Mouse (Mus musculus) cerebellum, postnatal 14 days (tissue): Measurements from ENCODE around the gene Rev1.

ENCODE experiments used
- DNase-seq, 2 experiments: peaks; one replicate each; pipeline ENCODE4 v3.0.0; 2021; ENCODE audit warnings: mixed read lengths in 2 of 2

Rev1 gene

DNA sequence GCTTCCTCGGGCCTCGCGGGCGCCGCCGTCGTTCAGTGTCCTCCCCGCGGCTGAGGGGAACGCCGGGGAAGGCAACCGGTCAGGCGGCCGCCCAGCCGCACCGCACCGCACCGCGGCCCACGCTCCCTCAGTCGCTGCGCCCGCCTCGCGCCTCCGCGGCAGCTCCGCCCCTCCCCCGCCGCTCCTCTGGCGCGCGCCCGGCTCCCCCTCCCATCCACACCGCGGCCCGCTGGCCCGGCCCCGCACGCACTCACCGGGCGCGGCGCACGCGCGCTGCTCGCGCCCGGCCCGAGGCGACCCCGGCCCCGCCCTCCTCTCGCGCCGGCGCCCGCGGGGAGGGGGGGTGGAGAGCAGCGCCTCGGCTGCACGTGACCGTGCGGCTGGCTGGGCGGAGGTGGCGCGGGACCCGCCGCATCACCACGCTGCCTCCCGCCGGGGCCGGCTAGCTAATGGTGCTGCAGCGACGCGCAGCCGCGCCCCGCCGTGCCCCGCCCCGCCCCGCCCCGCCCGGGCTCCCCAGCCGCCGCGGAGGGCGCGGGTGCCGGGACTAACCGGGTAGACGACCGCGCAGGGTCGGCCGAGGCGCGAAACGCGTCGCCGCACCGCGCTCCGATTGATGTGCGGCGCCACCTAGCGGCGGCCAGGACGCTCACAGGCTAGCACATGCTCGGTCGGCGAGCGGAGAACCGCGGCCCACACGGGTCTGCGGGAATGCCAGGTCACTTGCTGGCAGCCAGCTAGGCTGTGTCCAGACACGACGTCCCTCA, at the start of gene Rev1:
Gene Rev1 (minus strand): TSS at position 301 of the 767 bp plus-strand sequence.
- peak; percentile 97 to 98 for DNase-seq

DNA sequence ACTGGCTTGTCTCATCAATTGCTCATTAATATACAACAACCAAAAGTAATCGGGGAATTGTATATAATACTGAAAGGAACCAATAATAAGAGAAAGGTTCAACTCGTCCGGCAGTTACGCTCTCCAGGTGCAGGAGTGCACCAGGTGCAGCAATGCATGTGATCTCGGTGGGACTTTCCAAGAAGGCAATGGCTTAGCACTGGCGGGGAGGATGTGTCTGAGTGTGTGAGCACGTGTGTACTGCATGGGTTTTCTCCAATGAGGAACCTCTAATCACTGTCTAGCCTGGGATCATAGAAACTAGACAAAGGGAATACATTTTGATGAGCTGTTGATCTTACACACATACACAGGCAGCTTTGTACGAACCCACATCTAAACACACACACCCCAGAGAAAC, 49.3 kb upstream of the Rev1 start:
- DNase-seq, result no peak

DNA sequence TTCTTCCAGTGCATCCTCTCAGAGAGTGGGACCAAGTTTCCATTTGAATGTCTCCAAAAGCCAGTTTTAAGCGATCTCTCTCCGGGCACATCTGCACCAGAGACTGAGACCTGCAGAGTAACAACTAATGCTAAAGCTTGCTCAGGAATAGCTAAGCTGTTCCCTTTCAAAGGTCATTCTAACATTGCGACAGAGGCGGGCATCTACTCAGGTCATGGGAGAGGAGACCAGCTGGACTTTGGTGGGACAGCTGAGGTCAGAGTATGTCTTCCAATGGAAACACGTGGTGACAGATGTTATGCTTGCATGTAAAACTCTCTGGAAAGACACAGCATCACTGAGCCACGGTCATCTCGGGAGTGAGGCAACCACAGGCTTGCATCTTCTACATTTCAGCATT, 46.5 kb upstream of the Rev1 start:
- no peak for DNase-seq

DNA sequence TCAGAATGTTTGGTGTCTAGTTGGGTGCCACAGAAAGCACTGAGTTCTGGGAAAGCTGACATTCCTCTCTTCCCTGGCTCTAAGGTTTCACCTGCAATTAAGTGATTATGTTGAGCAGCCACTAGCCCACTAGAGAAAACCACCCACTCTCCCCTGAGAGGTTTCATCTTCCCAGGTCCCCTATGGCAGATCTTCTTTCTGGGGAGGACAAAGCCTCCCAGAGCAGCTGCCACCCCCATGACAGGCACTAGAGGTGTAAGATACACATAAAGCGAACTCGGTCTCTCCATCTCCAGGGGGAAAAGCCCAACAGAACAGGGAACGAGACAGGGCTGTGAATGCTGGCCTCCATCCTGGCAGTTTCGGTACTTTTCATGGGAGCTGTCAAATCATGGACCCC, 42.3 kb upstream of the Rev1 start:
- DNase-seq, result no peak

DNA sequence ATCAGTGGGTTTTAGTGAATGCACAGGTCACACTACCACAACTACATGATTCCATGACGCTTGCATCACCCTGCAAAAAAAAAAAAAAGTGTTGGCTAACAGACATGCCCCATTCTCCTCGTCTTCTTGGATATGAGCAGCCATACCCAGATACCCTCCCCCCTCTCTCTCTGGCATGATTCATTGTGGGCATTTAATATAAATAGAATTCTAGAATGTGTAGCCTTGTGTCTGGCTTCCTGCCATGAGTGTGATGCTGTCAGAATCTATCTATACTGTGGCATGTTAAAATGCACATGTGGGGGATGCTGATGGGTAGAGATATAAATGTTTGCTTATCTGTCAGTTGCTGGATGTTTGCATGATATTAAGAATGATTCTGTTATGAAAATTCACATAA, 36.1 kb upstream of the Rev1 start:
- no peak for DNase-seq

DNA sequence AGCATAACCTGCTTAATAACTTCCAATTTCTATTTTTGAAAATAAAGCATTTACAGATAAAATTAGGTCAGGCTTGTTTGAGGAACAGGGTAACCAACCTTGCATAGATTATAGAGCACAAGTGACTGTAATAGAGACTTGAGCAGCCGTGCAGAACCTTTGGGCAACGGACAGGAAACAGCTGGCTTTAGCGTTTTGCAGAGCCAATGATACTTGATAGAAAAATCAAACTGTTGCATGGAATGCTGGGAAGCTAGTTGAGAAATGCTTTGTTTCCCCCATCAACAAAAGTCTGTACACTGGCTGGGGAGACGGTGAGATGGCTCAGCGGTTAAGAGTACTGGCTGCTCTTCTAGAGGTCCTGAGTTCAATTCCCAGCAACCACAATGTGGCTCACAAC, 20.5 kb upstream of the Rev1 start:
- no peak for DNase-seq

DNA sequence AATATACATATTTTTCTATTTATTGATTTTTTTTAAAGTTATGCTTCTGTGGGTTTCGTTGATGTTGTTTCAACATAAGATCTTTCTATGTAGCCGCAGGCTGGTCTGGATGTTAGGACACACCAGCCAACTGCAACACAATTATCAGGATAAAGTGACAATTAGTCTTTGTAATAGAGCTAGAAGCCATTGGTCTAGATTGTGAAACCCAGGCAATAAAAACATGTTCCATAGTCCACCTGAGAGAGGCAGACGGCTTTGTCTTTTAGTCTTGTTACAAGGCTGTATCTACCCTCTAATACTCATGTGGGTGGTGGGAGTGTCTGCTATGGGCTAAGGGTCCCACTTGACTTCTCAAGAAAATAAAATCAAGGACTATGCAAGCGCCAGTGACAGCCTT, 16.4 kb upstream of the Rev1 start:
- DNase-seq, result no peak

DNA sequence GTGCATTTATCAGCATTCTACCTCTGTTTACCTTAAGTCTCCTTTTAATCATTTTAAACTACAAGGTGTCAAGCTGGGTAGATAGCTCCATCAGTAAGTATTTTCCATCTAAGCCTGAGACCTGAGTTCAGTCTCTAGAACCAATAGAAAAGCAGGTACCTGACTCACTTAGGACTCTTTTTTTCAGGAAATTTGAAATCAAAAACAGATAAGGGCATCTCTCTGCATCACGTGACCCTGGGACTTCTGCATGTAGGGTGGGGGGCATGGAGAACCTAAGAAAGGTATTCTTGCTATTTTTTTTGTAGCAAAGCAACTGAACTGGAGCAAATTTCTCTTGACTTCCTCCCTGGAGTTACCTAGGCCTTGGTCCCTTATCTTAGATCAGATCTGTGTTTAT, 11.8 kb upstream of the Rev1 start:
- DNase-seq, result no peak

DNA sequence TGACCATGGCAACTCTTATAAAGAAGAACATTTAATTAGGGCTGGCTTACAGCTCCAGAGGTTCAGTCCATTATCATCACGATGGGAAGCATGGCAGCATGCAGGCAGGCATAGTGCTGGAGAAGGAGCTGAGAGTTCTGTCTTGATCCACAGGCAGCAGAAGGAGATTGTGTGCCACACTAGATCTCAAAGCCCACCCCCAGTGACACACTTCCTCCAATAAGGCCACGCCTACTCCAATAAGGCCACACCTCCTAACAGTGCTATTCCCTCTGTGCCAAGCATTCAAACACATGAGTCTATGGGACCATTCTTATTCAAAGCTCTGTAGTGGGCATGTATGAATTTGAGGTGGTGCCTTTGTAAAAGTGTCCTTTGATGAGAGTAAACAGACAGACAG, 11.3 kb upstream of the Rev1 start:
- DNase-seq, result no peak

DNA sequence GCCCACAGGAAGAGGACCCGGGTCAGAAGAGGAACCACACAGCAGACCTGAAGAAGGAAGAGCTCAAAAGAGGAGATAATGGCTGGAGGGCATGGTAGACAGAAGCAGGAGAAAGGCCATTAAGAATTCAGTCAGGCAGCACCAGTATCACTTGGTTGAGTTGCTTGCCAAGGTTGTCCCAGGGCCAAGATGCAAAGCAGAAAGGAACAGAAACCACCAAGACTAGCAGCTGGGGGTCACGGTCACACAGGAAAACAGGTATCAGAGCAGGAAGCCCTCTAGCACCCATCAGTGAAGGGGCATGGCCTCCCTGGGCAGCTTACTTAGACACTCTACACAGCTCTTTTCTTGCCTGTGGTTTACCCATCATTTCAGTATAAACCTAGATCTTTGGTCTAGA, 9.8 kb upstream of the Rev1 start:
- DNase-seq, result peak in 1 of 2 experiments; percentile 39

DNA sequence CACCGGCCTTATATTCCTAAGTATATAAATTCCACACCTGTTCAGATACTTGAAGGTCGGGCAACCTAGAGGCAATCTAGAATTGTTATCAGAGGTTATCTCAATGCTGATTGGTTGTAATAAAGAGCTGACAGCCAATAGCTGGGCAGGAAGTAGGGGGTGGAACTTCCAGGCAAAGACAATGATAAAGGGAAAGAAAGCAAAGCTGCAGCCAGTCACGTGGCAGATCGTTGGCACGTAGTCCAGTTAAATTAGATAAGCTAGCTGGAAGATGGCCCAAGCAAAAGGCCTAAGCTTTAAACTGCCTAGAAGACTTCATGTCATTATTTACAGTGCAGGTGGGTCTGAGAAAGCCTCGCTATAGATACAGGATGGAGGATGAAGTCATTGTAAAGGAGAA, 3.3 kb upstream of the Rev1 start:
- no peak for DNase-seq

DNA sequence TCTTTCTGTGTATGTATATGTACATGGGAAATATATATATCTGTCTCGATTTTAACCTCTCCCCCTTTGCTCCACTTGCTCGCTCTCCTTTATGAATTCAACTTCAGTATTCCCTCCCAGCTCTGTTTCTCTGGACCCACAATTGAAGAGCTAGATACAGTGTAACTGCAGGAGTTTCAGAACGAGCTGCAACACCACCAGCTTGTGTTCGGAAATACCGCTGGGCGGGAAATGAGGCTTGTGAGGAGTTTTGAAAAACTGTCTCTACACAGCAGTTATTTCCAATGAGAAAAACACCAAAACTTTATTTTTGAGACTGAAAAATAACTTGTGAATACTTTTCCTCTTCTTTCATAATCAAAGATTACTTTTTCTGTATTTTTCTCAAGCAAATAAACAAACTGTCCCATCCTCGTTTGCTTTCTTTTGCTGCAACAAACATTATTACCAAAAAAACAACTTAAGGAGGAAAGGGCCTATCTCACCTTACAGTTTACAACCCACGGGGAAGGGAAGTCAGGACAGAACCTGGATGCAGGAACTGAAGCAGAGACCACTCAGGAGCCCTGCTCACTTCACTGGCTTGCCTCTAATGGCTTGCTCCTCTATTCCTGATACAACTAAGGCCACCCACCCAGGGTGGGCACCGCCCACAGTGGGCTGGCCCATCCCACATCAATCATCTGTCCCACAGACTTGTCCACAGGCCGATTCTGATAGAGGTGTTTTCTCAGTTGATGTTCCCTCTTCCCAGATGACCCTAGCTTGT, 1.3 kb upstream of the Rev1 start:
- peak in 1 of 2 experiments; percentile 9 for DNase-seq

DNA sequence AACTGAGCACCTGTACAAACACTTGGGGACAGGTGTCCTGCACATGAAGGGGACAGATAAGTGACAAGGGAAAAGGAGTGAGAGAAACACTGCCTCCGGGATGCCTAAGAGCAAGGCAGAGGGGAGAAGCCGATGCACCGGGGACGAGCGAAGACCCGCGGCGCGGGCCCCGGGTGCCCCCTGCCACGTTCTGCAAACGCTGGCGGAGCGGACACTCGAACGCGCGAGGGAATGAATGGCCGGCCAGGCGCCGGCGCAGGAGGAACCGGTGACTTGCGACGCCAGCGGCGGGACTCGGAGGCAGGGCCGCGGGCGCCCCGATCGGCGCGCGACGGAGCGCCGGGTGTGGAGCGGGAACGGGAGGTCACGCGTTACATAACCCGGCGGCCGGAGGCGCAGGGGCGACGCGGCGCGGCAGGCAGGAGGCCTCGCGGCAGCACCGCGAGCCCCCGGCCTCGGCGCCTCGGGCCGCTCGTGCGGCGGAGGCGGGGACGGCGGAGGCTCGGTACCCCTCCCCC, 623 bp downstream of the Rev1 start:
- peak; percentile 71 to 75 for DNase-seq

DNA sequence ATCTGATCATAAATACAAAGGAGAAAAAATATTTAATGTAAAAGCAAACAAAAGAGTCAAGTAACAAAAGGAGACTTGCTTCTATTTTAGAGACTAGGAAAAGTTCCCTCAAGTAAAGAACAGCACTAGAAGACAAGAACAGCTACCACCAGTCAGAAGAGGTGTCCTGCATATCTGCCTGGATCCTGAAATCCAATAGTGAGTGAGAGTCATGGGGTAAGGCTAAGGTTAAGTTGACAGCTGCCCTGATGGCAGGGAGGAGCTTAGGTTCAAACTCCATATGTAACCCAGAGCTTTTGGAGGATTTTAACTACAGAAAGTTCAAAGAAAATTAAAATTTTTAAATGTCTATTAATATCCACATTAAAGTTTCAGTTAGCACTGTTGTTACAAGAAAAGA, 2.6 kb downstream of the Rev1 start:
- DNase-seq, result no peak

DNA sequence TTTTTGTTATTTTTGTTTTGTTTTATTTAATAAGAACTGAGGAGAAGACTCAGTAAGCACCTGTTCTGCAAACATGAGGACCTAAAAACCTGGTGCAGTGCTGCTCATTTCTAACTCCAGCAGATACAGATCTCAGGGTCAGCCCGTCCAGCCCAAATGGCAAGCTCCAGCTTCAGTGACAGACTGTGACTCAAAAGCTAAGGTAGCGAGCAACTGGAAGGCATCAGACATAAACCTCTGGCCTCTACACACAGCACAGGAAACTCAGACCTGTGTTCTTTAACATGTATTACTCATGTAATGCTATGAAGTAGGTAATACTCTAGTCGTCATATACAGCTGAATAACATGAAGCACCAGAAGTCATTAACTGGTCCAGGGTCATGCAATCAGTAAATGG, 3.2 kb downstream of the Rev1 start:
- DNase-seq, result no peak

DNA sequence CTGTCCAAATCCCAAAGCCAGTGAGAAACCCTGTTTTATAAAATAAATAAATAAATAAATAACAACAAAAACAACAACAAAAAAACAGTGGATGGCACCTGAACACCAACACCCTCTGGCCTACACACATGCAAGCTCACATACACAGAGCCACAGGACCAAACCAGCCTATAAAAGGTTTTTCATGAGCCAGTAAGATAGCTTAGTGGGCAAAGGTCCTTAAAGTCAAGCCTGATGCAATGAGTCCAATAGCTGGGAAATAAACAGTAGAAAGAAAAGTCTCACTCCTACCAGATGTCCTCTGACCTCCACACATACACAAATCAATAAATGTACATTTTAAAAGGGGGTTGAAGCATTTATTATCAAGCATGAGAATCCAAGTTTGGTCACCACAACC, 5.3 kb downstream of the Rev1 start:
- no peak for DNase-seq

DNA sequence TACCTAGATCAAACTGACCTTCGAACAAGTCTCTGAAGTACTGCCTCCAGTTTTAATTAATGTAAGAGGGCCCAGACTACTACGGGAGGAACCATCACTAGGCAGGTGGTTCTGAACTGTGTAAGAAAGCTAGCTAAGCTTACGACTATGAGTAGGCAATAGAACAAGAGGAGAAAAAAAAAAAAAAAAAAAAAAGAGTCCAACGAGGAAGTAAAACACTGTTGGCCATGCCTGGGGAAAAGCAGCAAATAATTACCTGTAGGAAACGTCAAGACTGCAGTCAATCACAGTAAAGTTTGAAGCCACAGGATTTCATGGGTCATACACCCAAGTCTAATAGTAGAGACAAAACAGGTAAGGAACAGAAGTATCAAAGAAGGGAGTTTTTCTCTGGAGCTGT, 8.7 kb downstream of the Rev1 start:
- DNase-seq, result no peak

DNA sequence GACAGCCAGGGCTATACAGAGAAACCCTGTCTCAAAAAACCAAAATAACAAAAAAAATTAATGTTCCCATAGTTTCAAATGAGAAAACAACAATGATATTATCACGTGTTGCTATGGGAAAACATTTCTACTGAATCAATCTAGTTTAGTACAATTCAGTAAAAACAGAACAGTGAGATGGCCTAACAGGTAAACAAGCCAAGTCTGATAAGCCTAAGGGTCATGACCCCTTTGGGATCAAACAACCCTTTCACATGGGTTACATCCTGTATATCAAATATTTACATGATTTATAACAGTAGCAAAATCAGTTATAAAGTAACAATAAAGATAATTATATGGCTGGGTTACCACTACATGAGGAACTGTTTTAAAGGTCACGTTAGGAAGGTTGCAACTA, 11.0 kb downstream of the Rev1 start:
- no peak for DNase-seq

DNA sequence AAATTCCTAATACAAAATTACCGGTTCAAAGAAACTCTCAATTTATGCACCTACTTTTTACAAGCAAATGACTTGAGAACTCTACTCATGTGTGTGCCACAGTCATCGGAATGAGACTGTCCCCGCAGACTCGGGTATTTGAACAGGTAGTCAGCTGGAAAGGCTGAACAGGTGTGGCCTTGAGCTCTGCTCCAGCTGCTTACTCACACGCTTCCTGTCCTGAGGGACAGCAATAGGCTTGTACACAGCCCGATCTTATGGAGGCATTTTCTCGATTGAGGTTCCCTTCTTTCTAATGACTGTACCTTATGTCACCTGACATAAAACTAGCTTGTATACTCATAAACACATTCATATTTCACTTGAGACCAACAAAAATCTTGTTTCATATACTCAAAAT, 19.8 kb downstream of the Rev1 start:
- no peak for DNase-seq

DNA sequence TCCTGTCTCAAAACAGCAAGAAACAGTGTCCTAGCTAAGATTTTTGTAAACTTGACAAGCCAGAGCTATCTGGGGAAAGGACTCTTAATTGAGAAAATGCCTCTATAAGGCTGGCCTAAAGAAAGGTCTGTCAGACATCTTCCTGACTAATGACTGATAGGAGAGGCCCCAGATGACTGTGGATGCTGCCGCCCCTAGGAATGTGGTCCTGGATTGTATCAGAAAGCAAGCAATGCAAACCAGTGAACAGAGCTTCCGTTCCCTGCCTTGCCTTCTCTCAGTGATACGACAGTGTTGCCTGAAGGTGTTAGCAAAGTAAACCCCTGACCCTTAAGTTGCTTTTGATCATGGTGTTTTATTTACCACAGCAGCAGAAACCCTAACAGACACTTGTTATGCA, 25.8 kb downstream of the Rev1 start:
- no peak for DNase-seq

DNA sequence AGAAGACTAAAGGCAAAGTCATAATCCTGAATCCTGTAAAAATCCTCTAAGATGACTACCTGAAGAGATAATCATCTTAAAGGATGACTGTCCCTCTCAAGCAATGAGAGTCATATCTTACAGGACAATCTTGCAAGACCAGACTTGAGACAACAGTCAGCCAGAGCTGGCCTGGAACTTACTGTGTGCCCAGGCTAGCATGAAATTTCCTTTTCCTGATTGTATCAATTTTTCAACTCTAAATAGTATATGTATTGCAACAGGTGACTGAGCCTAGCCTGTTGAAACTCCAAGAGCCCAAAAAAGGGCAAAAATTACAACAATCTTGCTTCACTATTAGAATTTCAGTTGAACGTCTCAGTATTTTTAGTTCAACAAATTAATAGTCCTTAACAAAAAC, 26.4 kb downstream of the Rev1 start:
- no peak for DNase-seq

DNA sequence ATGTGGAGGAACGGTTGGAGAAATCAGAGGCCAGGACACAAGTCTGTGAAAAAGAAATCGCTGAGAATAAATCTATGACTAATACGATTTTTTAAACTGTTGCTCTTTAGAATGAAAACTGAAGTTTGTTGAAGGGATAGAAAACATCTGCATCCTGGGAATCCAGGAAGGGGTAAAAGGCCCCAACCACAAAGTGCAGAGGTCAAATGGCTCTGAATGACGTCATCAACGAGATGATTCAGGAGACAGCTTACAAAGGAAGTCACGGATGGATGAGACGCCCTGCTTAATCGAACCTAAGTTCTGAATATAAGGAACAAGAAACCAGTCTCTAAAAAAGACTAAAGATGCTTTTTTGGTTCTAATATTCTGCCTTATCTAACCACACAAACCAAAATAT, 48.3 kb downstream of the Rev1 start:
- DNase-seq, result no peak

DNA sequence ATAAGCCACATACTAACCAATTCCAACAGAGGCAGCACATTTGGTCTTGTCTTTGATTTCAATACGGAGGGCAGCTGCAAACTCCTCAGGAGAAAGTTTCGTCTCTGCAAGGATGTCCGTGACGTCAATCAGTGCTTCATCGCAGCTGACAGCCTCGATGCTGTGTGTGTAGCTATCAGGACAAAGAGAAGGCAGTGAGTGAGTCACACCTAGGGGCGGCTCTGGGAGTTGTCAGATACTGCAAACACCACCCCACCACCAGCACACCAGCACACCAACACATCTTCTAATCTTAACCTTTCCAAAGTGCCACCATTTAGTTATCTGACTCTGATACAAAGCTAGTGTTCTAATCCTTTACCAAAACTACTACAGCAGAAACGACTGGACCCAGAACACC, 58.3 kb downstream of the Rev1 start:
- DNase-seq, result no peak

DNA sequence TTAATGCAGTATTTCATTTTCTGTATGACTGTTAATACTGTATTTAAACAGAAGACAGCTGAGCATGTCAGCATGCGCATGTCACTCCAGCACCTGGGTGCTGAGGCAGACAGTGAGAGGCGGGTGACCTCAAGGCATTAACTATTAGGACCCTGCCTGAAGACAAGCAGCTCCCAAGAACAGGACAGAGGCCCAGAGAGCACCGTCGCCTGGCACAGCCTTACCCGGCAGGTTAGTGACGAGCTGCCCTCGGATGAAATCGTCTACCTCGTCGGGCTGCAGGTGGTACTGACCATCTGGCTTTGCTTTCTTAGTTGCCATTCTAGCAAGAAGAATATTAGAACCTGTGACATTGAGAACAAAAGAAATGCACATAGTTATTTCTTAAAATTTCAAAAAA, 62.3 kb downstream of the Rev1 start:
- peak; percentile 15 to 42 for DNase-seq
